Mouse (Mus musculus) E14TG2a.4 (cell line): Measurements from ENCODE around the gene Ppard.

Experiments used
- H3K27me3 ChIP-seq: 2 replicates; pipeline ENCODE4 v1.6.1; 2014; ENCODE audit warnings: low read length, control low read depth; ENCODE audit not compliant: insufficient read depth
- H3K36me3 ChIP-seq: 2 replicates; pipeline ENCODE4 v1.6.1; 2014; ENCODE audit warnings: low read length, control low read depth; ENCODE audit not compliant: insufficient read depth
- H3K4me1 ChIP-seq: replicated peaks from 2 replicates; pipeline ENCODE4 v1.6.1; 2014; ENCODE audit warnings: low read depth, low read length, control low read depth
- H3K4me3 ChIP-seq: replicated peaks from 2 replicates; pipeline ENCODE4 v1.5.1; 2014; ENCODE audit warnings: mild to moderate bottlenecking, low read length
- H3K9me3 ChIP-seq: 2 replicates; pipeline ENCODE4 v1.6.1; 2014; ENCODE audit warnings: low read length, control low read depth
- CTCF ChIP-seq: conservative IDR thresholded peaks from 2 replicates; pipeline ENCODE4 v1.5.1; 2014; ENCODE audit warnings: low read length
- NANOG ChIP-seq: IDR thresholded peaks from 2 replicates; pipeline ENCODE4 v1.6.1; 2014; ENCODE audit warnings: borderline replicate concordance, low read length, mixed read lengths
- POU5F1 ChIP-seq: IDR thresholded peaks from 2 replicates; pipeline ENCODE4 v1.6.1; 2014; ENCODE audit warnings: low read length, borderline replicate concordance

Gene Ppard

DNA sequence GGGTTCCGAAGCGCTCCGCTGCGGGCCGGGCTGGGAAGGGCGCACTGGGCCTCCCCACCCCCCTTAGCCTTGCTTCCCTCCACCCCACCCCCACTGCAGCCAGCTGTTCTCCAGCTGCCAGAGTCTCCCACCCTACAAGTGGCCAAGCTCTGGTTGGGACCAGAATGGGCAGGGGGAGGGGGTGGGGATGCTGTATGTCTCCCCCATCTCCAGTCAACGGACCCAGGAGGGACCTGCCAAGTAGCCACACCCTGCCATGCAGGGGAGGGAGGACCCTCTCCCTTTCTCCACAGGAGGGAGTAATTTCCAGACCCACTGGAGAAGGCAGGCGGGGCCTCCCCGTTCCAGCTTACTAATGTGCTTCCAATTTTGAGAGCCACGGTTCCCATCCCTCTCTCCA, 113.4 kb downstream of the Ppard start:
- Histone ChIP-seq H3K4me1 (peaks cover 81% of the 10 kb centered on the region), H3K36me3 (no peaks in the 10 kb centered on the region), H3K27me3 (peaks cover 80% of the 10 kb centered on the region), H3K4me3 (peak overlapping the region; percentile 62), H3K9me3 (no peaks in the 10 kb centered on the region)
- no peak for TF ChIP-seq POU5F1
- TF ChIP-seq CTCF, result no peak
- no peak for TF ChIP-seq NANOG

- no peaks in the 10 kb centered on the region for H3K36me3 ChIP-seq
- TF ChIP-seq POU5F1 (no peak), CTCF (no peak), NANOG (no peak)
- H3K27me3 ChIP-seq, result peaks cover 78% of the 10 kb centered on the region
- H3K4me1 ChIP-seq, result peaks cover 83% of the 10 kb centered on the region
- H3K4me3 ChIP-seq, result no peak overlapping the region
- H3K9me3 ChIP-seq, result no peaks in the 10 kb centered on the region
These were observed 114.8 kb downstream of the Ppard start for GRCm38 (mm10) chr17:28347327-28347726.

- no peak for TF ChIP-seq NANOG
- no peak for TF ChIP-seq CTCF
- no peak for TF ChIP-seq POU5F1
- Histone ChIP-seq H3K4me3 (peak overlapping the region; percentile 89; the same call in 1 of the 2 replicates), H3K27me3 (peaks cover 78% of the 10 kb centered on the region), H3K36me3 (no peaks in the 10 kb centered on the region), H3K9me3 (no peaks in the 10 kb centered on the region), H3K4me1 (peaks cover 82% of the 10 kb centered on the region)
These were observed 115.7 kb downstream of the Ppard start for GRCm38 (mm10) chr17:28348211-28348610.

- Histone ChIP-seq H3K27me3 (peaks cover 80% of the 10 kb centered on the region), H3K4me3 (peak overlapping the region; percentile 89), H3K36me3 (no peaks in the 10 kb centered on the region), H3K4me1 (peaks cover 70% of the 10 kb centered on the region), H3K9me3 (no peaks in the 10 kb centered on the region)
- no peak for TF ChIP-seq NANOG
These were observed 116.9 kb downstream of the Ppard start for GRCm38 (mm10) chr17:28349264-28349880.

DNA sequence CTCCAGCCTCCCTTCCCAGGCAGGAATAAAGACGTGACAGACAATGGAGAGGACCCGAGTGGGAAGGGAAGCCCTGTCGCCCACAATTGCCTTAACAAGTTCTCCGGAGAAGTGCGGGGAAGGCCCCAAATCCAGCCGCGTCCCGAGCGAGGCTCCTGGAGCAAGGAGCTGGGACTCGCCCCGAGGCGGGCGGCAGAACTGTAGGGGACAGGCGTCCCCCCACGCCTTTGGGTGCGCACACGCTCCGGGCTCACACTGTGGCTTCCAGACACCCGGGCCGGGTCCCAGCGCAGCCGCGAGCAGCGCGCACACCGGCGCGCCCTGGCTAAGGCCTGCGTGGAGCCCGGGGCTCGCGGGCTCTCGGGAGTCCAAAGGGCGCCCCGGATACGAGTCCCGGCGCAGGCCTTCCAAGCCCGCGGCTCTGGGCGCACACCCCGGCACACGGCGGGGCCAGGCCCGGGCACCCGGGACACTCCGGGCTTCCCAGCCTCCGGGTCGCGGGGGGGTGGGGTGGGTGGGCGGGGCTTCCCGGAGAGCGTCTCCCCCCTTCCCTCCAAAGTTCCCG, 117.5 kb downstream of the Ppard start:
- peak overlapping the region; percentile 89 for H3K4me3 ChIP-seq
- no peaks in the 10 kb centered on the region for H3K9me3 ChIP-seq

DNA sequence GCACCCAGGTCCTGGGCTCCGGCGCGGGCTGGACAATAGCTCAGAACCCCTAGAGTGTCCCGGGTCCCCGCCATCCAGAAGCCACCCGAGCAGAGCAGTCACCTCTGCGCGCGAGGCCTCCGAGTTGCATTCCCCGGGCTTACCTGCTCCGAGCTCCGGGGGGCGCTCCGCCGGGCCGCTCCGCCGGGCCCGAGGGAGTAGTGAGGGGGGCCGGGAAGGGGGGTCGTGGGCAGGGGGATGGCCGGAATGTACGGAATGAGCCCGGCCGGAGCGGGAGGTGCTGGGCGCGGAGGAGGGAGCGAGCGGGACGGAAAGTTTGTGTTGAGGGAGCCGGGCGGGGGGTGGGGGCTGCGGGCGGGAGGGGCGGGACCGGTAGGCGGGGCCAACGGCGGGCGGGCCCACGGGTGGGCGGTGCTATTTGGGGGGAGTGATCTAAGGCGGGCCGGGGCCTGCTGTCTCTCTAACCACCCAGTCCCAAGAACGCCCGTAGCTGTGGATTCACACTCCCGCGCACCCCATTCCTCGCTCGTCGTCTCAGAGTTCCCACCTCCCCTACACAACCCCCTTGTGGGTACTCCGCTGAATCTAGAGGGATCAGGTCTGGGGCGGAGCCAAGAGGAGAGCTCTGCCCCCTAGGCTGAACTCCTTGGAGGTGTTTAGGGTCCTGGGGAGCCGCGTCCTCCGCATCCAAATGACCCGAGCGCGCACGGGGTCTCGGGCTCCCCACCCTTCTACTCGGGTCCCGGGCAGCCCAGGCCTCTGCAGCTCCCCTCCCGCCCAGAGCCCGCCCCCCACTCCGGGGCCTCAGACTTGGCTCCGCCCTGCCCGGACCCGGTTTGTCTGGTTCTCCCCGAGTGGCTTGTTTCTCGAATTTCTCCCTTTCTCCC, 118.2 kb downstream of the Ppard start, which contains the start of gene Tead3:
Gene Tead3 (minus strand): TSS at position 352 of the 887 bp plus-strand sequence.
- Histone ChIP-seq H3K4me3 (peak within 1 kb of the TSS; percentile 89), H3K36me3 (no peaks in the 10 kb centered on the region), H3K4me1 (peaks cover 59% of the 10 kb centered on the region), H3K27me3 (peaks cover 82% of the 10 kb centered on the region), H3K9me3 (no peaks in the 10 kb centered on the region)
- no peak for TF ChIP-seq NANOG

More for the DNA sequence above, 117.5 kb downstream of the Ppard start:
- TF ChIP-seq CTCF (no peak), NANOG (no peak), POU5F1 (no peak)
- Histone ChIP-seq H3K4me1 (peaks cover 64% of the 10 kb centered on the region), H3K36me3 (no peaks in the 10 kb centered on the region), H3K27me3 (peaks cover 81% of the 10 kb centered on the region)
